Mouse (Mus musculus) heart, adult 2 months (tissue): Measurements from ENCODE around the gene Gtf3c6.

Experiments used
- CTCF ChIP-seq: fragments of 200-600 bp; IDR thresholded peaks from 2 replicates; pipeline ENCODE4 v1.8.1; 2022; ENCODE audit warnings: antibody characterized with exemption, mild to moderate bottlenecking, moderate library complexity
- EP300 ChIP-seq: fragments of 200-500 bp; IDR thresholded peaks from 2 replicates; pipeline ENCODE4 v1.6.1; 2011; ENCODE audit warnings: low read depth, low read length, control low read depth; ENCODE audit not compliant: insufficient read depth
- POLR2A ChIP-seq: fragments of 200-500 bp; IDR thresholded peaks from 2 replicates; pipeline ENCODE4 v1.6.1; 2011; ENCODE audit warnings: mild to moderate bottlenecking, low read depth, low read length, control low read depth; ENCODE audit not compliant: insufficient read depth

- TF ChIP-seq CTCF (no peak), POLR2A (no peak), EP300 (no peak)
These were observed 2.4 kb upstream of the Gtf3c6 start for GRCm38 (mm10) chr10:40260305-40260704.
